Mouse (Mus musculus) forebrain, embryonic 10.5 days (tissue): ENCODE data around the gene Gm44805. TPM values are rescaled to one million over a fixed set of nuclear protein-coding genes. Genes with fewer than 3 reads are reported as not detected.

Source experiments
- DNase-seq: peaks from one replicate; pipeline ENCODE4 v3.0.0-alpha.2; 2017; ENCODE audit warnings: low spot score; ENCODE audit errors: extremely low spot score
- H3K27ac ChIP-seq: fragments of 300-500 bp; sonication (generic); 2 replicates; pipeline ENCODE4 v1.5.1; 2016; ENCODE audit warnings: mild to moderate bottlenecking
- H3K27me3 ChIP-seq: fragments of 300-500 bp; sonication (generic); 2 replicates; pipeline ENCODE4 v1.6.1; 2016; ENCODE audit warnings: mild to moderate bottlenecking; ENCODE audit not compliant: poor library complexity, severe bottlenecking
- H3K36me3 ChIP-seq: fragments of 300-500 bp; sonication (generic); replicated peaks from 2 replicates; pipeline ENCODE4 v1.6.1; 2016; ENCODE audit warnings: mild to moderate bottlenecking, moderate library complexity
- H3K4me1 ChIP-seq: fragments of 300-500 bp; sonication (generic); 2 replicates; pipeline ENCODE4 v1.6.1; 2016
- H3K4me3 ChIP-seq: fragments of 300-500 bp; sonication (generic); 2 replicates; pipeline ENCODE4 v1.5.1; 2016; ENCODE audit warnings: mild to moderate bottlenecking, moderate library complexity
- H3K9me3 ChIP-seq: fragments of 300-500 bp; sonication (generic); 2 replicates; pipeline ENCODE4 v1.6.1; 2016; ENCODE audit warnings: mild to moderate bottlenecking, moderate library complexity
- WGBS: fragments of 180-500 bp; shearing (Covaris S2); methylation state at CpG from one replicate; pipeline ENCODE4 v1.1.7; 2016; 5-methylcytosine and 5-hydroxymethylcytosine counted together
- polyA plus RNA-seq: library from polyadenylated mRNA; unstranded; fragments of >200 nt; fragmentation: Nextera tagmentation; extraction: Ambion mirVana; gene quantifications from 2 replicates; pipeline ENCODE4 v1.2.1, GENCODE M21; 2016

Gene Gm44805
- polyA plus RNA-seq, 1 experiment from 2014 or later = not detected

DNA sequence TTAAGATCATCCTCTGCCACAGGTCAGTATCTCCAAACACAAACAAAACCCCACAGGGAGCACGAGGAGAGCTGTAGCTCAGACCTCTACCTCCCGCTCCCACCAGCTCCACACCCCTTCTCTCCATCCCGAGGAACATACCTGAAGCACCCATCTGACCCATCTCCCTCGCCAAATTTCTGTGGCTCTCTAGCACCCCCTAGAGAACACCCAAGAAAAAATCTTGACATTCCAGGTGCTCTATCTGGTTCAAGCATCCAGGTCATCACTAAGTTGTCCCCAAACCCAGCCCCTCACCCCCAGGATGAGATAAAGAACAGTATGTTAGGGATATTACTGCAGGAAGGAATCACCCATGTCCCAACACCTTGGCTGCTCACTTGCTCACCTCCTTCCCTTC lies 32.0 kb upstream of the Gm44805 start:
- no peaks in the 10 kb centered on the region for H3K27me3 ChIP-seq
- no peaks in the 10 kb centered on the region for H3K9me3 ChIP-seq
- H3K4me3 ChIP-seq = peak overlapping the region; percentile 94
- H3K27ac ChIP-seq = no peak overlapping the region
- peaks cover 73% of the 10 kb centered on the region for H3K36me3 ChIP-seq
- WGBS = 58% methylated on average over 4 of the region's 4 CpGs
- peaks cover 27% of the 10 kb centered on the region for H3K4me1 ChIP-seq
- no peak for DNase-seq

DNA sequence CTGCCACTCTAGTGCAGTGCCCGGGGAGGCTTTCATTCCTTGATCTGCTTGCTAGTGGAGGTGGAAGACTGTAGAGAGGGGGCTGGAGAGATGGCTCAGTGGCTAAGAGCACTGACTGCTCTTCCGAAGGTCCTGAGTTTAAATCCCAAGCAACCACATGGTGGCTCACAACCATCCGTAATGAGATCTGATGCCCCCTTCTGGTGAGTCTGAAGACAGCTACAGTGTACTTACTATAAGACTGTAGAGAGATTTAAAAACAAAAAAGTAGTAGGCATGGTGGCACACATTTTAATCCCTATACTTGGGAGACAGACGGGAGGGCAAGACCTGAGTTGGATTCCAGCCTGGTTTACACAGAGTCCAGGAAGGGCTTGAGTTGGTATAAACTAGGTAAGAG lies 31.2 kb upstream of the Gm44805 start:
- H3K4me3 ChIP-seq = no peak overlapping the region
- no peak for DNase-seq
- 82% methylated on average over 4 of the region's 4 CpGs for WGBS
- H3K9me3 ChIP-seq = no peaks in the 10 kb centered on the region
- no peak overlapping the region for H3K27ac ChIP-seq
- peaks cover 27% of the 10 kb centered on the region for H3K4me1 ChIP-seq
- H3K27me3 ChIP-seq = no peaks in the 10 kb centered on the region
- peaks cover 75% of the 10 kb centered on the region for H3K36me3 ChIP-seq

DNA sequence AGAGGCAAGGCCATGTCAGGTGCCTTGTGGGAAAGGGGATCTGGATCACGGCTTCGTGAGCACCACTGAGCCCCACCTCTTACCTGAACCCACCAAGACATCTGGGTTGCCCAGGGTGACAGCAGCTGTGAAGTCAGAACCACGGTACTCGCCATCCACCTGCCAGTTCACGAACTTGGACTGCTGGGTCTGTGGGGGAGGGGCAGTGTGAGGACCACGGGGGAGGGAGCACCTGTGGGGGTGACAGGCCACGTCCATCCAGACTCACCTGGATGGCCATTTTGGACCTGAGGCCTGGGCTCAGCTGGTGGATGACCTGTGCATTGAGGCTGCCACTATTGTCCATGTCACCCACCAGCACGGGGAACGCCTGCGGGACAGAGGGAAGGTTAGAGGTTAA lies 29.4 kb upstream of the Gm44805 start:
- WGBS = 95% methylated on average over 10 of the region's 10 CpGs
- Histone ChIP-seq H3K27ac (no peak overlapping the region), H3K27me3 (no peaks in the 10 kb centered on the region), H3K4me1 (peaks cover 17% of the 10 kb centered on the region), H3K4me3 (no peak overlapping the region), H3K9me3 (no peaks in the 10 kb centered on the region), H3K36me3 (peaks cover 83% of the 10 kb centered on the region)
- DNase-seq = no peak

DNA sequence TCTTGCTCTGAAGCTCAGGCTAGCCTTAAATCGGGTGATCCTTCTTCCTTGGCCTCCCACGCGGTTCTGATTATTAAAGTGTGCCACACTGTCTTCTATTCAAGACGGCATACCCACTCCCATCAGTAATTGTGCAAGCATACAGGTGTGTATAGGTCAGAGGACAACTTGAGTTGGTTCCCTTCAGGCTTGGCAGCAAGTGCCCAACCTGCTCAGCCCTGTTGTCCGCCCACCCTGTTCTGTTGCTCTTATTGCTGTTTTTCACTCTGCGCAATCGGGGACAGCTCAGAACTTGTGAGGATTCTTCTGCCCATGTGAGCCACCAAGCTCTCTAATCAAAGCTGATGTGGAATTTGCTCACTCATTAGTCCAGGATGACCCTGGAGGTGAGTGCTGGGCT lies 24.0 kb upstream of the Gm44805 start:
- no peak overlapping the region for H3K27ac ChIP-seq
- 96% methylated on average over 7 of the region's 7 CpGs for WGBS
- no peak for DNase-seq
- peaks cover 22% of the 10 kb centered on the region for H3K4me1 ChIP-seq
- H3K36me3 ChIP-seq = peaks cover 93% of the 10 kb centered on the region
- no peaks in the 10 kb centered on the region for H3K9me3 ChIP-seq
- no peak overlapping the region for H3K4me3 ChIP-seq
- H3K27me3 ChIP-seq = no peaks in the 10 kb centered on the region

DNA sequence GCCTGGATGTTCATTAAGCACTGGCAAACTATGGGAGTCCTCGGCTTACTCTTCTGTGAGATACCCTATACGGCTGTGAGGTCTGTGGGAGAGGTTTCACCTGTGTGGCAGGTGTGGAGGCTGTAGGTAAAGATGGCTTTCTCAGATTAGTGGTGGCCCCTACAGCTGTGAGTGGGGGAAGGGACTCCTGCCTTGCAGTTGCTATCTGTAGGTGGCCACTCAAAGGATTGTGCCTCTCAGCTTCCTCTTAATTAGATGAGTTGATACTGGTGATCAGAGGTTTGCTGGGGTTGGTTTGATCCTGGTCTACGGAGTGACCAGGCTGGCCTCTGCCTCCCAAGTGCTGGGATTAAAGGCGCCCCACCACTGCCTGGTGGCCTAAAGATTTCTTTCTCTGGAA lies 23.3 kb upstream of the Gm44805 start:
- no peaks in the 10 kb centered on the region for H3K9me3 ChIP-seq
- WGBS = 90% methylated on average over 4 of the region's 4 CpGs
- no peak for DNase-seq
- H3K27ac ChIP-seq = no peak overlapping the region
- peaks cover 86% of the 10 kb centered on the region for H3K36me3 ChIP-seq
- no peaks in the 10 kb centered on the region for H3K27me3 ChIP-seq
- H3K4me1 ChIP-seq = peaks cover 30% of the 10 kb centered on the region
- H3K4me3 ChIP-seq = no peak overlapping the region

DNA sequence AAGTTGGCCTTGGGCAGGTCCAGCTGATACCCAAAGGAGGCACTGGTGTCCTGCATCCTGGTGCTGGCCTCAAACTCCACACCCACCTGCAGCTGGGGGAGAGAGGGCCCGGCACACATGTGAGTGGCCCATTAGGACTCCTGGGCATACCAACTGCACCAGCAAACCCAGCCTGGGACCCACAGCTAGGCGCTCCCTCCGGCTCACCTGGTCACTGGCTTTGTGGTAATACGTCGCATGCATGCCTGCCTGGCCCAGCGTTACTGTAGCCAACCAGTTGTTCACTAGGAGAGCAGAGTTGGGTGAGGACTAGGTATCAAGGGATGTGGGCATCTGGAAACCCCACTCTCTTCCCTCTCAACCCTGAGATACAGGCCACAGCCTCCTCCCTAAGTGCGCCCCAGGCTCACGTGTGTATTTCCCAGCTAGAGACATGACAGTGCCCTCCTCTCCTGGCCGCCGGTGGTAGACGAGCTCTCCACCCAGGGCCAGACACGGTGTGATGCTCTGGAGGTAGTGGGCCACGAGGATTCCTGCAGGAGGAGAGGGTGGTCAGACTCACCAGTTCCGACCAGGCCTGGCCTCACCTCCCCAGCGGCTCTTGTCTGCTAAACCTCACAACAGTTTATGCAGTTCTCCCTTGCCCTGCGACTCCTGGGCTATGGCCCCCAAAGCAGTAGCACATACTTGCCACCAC lies 21.8 kb upstream of the Gm44805 start:
- peaks cover 44% of the 10 kb centered on the region for H3K4me1 ChIP-seq
- no peak overlapping the region for H3K4me3 ChIP-seq
- peaks cover 71% of the 10 kb centered on the region for H3K36me3 ChIP-seq
- H3K27ac ChIP-seq = no peak overlapping the region
- no peak for DNase-seq
- no peaks in the 10 kb centered on the region for H3K27me3 ChIP-seq
- WGBS = 91% methylated on average over 16 of the region's 16 CpGs
- H3K9me3 ChIP-seq = no peaks in the 10 kb centered on the region

DNA sequence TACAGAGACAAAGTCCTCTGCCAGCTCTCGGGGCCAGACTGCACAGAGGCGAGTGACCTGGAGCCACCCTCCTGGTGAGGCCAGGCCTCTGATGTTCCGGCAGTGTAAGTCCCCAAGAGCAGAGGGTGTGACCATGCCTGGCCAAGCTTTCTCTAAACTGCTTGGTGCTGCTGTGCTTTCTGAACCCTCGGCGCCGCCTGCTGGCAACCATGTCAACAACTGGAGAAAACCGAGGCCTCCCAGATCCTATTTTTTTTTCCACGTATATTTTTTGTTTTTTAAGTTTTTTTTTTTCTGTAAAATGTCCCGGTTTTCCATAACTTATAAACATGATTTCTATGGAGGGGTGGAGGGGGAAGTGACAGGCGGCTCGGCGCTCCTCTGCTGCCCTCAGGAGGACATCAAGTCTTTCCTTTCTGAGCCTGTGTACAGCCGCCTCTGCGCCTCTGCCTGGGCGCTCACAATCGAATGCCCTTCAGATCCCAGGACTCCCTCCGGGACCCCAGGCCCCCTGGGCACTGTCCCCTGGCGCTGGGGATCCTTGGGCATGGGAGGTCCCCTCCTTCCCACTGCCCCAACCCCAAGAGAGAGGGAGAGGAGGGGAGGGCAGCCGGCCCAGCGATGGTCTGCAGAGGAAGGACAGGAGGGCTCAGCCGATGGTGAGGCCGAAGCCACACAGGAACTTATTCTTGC lies 20.0 kb upstream of the Gm44805 start:
- Histone ChIP-seq H3K27me3 (no peaks in the 10 kb centered on the region), H3K4me1 (peaks cover 52% of the 10 kb centered on the region), H3K4me3 (peak overlapping the region; percentile 2; the same call in 1 of the 2 replicates), H3K9me3 (peaks cover 8% of the 10 kb centered on the region), H3K27ac (peak overlapping the region; percentile 71), H3K36me3 (peaks cover 66% of the 10 kb centered on the region)
- DNase-seq = peak; percentile 68
- 31% methylated on average over 22 of the region's 22 CpGs for WGBS

DNA sequence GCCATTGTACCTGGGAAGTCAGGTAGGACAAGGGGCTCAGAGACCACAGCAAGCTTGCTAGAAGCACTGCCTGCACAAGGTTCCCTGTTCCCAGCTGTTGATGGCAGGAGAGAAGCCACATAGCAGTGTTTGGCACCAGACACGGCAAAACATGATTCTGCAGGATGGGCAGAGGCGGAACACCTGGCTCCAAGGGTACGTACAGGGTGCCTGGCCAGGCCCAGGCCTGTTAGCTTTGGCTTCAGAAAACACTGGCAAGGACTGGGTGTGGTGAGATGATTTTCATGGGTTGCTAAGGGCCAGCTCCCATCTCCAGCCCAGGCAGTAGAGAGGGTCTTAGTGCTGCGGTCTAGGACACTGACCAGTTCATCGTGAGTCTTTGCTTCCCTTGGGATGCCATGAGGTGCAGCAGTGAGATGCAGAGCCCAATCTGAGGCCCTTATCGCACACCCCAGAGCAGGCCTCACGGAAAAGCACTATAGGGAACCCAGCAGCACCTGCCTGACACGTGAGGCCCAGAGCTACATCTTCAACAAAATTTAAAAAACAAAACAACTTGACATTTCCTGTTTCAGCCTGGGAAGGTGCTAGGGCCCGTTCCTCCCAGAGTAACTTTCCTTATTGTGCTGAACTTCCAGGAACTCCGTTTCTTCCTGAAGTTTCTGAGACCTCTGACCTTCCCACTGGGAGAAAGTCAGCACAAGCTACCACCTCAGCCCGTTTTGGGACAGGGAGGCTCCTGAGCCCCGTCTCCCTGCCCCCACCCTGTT lies 19.3 kb upstream of the Gm44805 start:
- H3K9me3 ChIP-seq = peaks cover 10% of the 10 kb centered on the region
- no peak overlapping the region for H3K4me3 ChIP-seq
- peaks cover 68% of the 10 kb centered on the region for H3K36me3 ChIP-seq
- no peak for DNase-seq
- no peaks in the 10 kb centered on the region for H3K27me3 ChIP-seq
- peak overlapping the region; percentile 71 for H3K27ac ChIP-seq
- H3K4me1 ChIP-seq = peaks cover 52% of the 10 kb centered on the region
- 66% methylated on average over 12 of the region's 12 CpGs for WGBS

DNA sequence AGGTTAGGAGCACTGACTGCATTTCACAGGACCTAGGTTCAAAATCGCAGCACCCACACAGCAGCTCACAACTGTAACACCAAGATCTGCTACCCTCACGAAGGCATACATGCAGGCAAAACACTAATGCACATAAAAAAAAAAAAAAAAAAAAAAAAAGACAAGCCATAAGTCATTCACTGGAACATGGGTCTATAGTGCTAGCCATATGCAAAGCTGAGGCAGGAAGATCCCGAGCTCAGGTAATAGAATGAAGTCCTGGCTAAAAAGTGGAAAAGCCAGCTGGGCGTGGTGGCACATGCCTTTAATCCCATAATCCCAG lies 18.6 kb upstream of the Gm44805 start:
- Histone ChIP-seq H3K9me3 (peaks cover 10% of the 10 kb centered on the region), H3K36me3 (peaks cover 61% of the 10 kb centered on the region), H3K4me1 (peaks cover 55% of the 10 kb centered on the region), H3K4me3 (no peak overlapping the region), H3K27ac (peak overlapping the region; percentile 82; the same call in 1 of the 2 replicates), H3K27me3 (no peaks in the 10 kb centered on the region)
- 77% methylated on average over 4 of the region's 4 CpGs for WGBS
- DNase-seq = no peak

DNA sequence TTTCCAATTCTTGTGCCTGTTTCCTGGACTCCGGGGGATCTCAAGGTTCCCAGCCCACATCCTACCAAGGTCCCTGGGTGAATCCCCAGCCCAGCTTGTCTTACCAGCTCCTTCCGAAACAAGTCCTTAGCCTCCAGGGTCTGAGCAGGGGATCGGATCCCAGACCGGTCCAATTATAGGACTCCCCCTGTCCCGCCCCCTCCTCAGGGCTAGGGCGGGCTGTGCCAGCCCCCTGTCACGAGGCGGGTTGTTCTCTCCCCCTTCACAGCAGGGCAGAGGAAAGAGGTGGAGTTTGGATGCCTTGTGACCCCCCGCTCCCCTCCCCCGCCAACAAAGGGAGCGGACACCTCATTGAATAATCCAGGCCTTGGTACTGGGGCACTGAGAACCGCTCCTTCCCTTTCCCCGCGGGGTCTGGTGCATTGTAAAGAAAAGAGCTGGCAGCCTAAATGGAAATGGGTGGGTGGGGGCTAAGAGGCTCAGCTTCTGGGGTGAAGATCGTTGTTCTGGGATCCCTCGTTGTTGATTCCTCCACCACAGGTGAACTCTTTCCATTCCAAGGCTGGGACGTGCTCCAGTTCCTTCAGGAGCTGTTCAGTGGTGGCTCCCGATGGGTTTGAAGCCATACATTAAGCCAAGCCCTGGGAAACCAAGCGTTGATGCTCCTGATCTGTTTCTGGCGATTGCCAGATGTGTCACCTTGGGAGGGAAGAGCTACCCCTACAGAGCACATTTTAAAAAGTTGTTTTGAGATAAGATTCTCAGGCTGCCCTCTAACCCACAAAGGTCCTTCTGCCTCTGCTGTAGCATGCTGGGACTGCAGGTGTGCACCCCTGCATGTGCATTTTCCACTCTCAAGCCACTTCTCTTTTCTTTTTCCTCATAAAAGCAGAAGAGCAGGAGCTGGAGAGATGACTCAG lies 17.9 kb upstream of the Gm44805 start, which contains the start of gene Apoe:
Gene Apoe (minus strand): TSS at position 282 of the 920 bp plus-strand sequence.
- peak; percentile 58 for DNase-seq
- Histone ChIP-seq H3K4me3 (peak within 1 kb of the TSS; percentile 51), H3K36me3 (peaks cover 54% of the 10 kb centered on the region), H3K27me3 (no peaks in the 10 kb centered on the region), H3K4me1 (peaks cover 56% of the 10 kb centered on the region), H3K27ac (peak within 1 kb of the TSS; percentile 82), H3K9me3 (peaks cover 10% of the 10 kb centered on the region)
- under 1% methylated on average over 20 of the region's 20 CpGs for WGBS

DNA sequence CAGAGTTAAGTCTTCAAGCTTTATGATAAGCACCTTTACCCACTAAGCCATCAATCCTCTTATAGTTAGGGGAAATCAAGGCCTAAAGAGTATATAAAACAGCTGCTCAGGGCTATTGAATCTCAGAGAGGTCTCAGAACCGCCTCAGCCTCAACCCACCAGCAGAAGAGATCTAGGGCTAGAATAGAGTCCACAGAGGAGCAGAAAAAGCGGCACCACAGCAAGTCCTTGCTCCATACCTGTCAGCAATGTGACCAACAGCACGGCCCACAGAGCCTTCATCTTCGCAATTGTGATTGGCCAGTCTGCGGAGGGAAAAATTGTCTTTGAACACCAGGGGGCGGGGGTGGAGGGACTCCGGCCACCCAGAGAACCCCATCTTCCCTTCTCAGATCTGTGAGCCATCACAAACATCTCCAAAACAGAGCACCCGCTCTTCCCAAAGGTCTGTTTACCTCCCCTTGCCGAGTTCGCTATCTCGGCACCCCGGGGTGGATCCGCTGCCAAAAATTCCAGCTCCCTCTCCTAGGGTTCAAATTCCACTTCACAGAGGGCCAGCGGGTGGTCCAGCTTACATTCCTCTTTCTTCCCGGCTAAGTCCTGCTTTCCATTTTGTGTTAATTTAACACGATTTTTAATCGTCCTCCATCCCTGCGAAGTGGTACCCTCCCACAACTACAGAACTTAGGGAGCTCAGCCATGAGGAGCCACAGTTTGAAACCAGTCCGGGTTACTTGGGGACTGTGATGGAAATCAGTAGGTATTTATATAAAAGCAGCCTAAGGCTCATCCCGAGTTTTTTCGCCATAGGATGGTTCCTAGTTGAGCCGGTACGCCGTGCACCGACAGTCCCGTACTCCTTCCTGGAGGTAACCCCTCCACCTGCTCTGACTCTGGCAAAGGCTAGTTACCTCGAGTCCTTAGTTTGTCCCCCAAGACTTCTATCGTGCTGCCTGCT lies 17.0 kb upstream of the Gm44805 start:
- H3K4me3 ChIP-seq = peak overlapping the region; percentile 51
- H3K27me3 ChIP-seq = no peaks in the 10 kb centered on the region
- peak overlapping the region; percentile 82 for H3K27ac ChIP-seq
- peaks cover 45% of the 10 kb centered on the region for H3K36me3 ChIP-seq
- H3K4me1 ChIP-seq = peaks cover 61% of the 10 kb centered on the region
- WGBS = 3% methylated on average over 28 of the region's 28 CpGs
- peak; percentile 45 for DNase-seq
- peaks cover 10% of the 10 kb centered on the region for H3K9me3 ChIP-seq
